Mouse (Mus musculus) megakaryocyte, embryonic 14.5 days (primary cell): ENCODE data around the gene Spsb4. TPM values are rescaled to one million over a fixed set of nuclear protein-coding genes. Genes with fewer than 3 reads are reported as not detected.

Experiments used
- H3K27me3 ChIP-seq: replicated peaks from 2 replicates; pipeline ENCODE3; 2012; ENCODE audit warnings: inconsistent platforms
- H3K36me3 ChIP-seq: replicated peaks from 2 replicates; pipeline ENCODE3; 2012; ENCODE audit warnings: low read length, inconsistent platforms, mixed read lengths
- H3K4me1 ChIP-seq: 2 replicates; pipeline ENCODE4 v1.6.1; 2012; ENCODE audit warnings: inconsistent platforms
- H3K4me3 ChIP-seq: replicated peaks from 2 replicates; pipeline ENCODE3; 2012; ENCODE audit warnings: moderate library complexity, mild to moderate bottlenecking, inconsistent platforms
- H3K9me3 ChIP-seq: 2 replicates; pipeline ENCODE4 v1.6.1; 2012; ENCODE audit warnings: inconsistent platforms
- FLI1 ChIP-seq: IDR thresholded peaks from 2 replicates; pipeline ENCODE4 v1.6.1; 2012; ENCODE audit warnings: low read length, inconsistent platforms, mixed read lengths
- GATA1 ChIP-seq: IDR thresholded peaks from 3 replicates; pipeline ENCODE4 v1.6.1; 2012; ENCODE audit warnings: mixed read lengths, low read length, inconsistent platforms, borderline replicate concordance
- polyA plus RNA-seq: library from polyadenylated mRNA; stranded (reverse); fragments of >175 nt; gene quantifications from 2 replicates; pipeline ENCODE4 v1.2.3, GENCODE M21; 2012; ENCODE audit warnings: low replicate concordance; ENCODE audit not compliant: insufficient read depth

Gene Spsb4
- polyA plus RNA-seq, 1 experiment: not detected

GRCm38 (mm10) chr9:96958009-96958615 is 60.5 kb downstream of the Spsb4 start:
- Histone ChIP-seq H3K36me3 (no peaks in the 10 kb centered on the region), H3K9me3 (no peaks in the 10 kb centered on the region), H3K4me1 (no peaks in the 10 kb centered on the region), H3K4me3 (no peak overlapping the region), H3K27me3 (peaks cover 12% of the 10 kb centered on the region)
- TF ChIP-seq FLI1 (no peak), GATA1 (no peak)

GRCm38 (mm10) chr9:96957298-96957865 is 61.3 kb downstream of the Spsb4 start:
- no peak overlapping the region for H3K4me3 ChIP-seq
- H3K4me1 ChIP-seq: no peaks in the 10 kb centered on the region
- TF ChIP-seq GATA1 (no peak), FLI1 (no peak)
- no peaks in the 10 kb centered on the region for H3K9me3 ChIP-seq
- H3K36me3 ChIP-seq: no peaks in the 10 kb centered on the region
- peaks cover 12% of the 10 kb centered on the region for H3K27me3 ChIP-seq

DNA sequence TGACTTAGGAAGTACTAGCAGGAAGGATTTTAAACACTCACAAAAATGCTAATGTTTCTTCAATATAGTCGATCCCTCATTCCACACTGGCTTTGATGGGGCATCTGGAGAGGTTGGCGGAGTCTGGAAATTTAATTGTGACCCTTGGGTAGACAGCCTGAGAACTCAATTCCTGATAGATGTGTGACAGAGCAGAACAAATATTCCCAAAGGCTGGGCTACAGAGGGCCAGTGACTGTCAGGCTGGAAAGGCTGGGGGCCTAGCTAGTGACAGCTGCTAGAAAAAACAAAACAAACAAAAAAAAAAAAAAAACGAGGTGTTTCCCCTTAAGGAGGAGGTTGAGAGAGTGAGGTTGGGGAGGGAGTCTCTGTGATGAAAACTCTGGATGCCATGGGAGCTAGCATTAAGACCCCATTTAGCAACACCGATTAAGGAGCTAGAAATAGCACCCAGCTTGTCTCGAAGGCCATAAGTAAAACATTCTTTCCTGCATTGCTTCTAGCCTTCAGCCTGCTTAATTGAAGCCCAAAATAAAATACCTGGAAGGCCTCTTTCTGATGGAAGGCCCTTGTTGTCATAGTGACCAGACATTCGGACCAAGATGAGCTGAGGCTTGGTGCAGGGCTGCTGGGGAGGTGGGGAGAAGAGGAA is 61.9 kb downstream of the Spsb4 start:
- H3K27me3 ChIP-seq: peaks cover 8% of the 10 kb centered on the region
- TF ChIP-seq FLI1: no peak
- no peaks in the 10 kb centered on the region for H3K9me3 ChIP-seq
- no peak overlapping the region for H3K4me3 ChIP-seq
- H3K4me1 ChIP-seq: no peaks in the 10 kb centered on the region
- no peaks in the 10 kb centered on the region for H3K36me3 ChIP-seq

GRCm38 (mm10) chr9:96954063-96954809 is 64.4 kb downstream of the Spsb4 start:
- Histone ChIP-seq H3K36me3 (no peaks in the 10 kb centered on the region), H3K4me1 (no peaks in the 10 kb centered on the region), H3K4me3 (no peak overlapping the region), H3K9me3 (no peaks in the 10 kb centered on the region), H3K27me3 (peaks cover 12% of the 10 kb centered on the region)
- TF ChIP-seq GATA1 (no peak), FLI1 (no peak)

- Histone ChIP-seq H3K4me3 (no peak overlapping the region), H3K4me1 (no peaks in the 10 kb centered on the region), H3K36me3 (no peaks in the 10 kb centered on the region), H3K9me3 (no peaks in the 10 kb centered on the region), H3K27me3 (peaks cover 19% of the 10 kb centered on the region)
- TF ChIP-seq GATA1 (no peak), FLI1 (no peak)
Measured at GRCm38 (mm10) chr9:96953443-96953842, 65.2 kb downstream of the Spsb4 start.

DNA sequence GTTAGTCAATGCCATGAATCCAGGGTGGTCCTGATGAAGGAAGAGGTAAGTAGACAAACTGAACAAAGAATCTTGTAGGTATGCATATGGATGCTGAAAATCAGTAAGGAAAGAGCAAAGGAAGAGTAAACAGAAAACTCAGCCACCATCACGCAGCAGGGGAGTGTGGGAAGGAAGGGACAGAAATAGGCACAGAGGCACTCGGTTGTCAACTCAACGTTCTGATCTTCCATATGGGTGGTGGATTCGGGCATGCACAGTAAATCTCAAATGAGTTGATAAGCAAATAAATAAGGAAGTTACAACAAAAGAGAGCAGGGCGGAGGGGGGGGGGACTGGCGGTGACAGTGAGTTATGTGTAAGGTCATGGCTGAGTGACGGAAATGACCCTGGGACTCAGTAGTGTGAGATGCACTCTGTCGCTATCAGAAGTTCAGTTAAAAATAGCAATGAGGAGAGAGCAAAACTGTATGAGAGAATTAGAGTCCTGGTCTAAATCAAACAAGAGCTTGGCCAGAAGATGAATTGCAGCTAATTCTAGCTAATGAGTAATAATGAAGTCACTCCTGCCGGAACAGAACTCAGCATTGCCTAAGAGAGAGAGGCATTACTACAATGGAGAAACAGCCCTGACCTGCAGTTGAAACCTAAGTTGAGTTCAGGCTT is 66.2 kb downstream of the Spsb4 start:
- H3K4me3 ChIP-seq: no peak overlapping the region
- H3K4me1 ChIP-seq: no peaks in the 10 kb centered on the region
- no peak for TF ChIP-seq FLI1
- TF ChIP-seq GATA1: no peak
- peaks cover 21% of the 10 kb centered on the region for H3K27me3 ChIP-seq
- H3K9me3 ChIP-seq: no peaks in the 10 kb centered on the region
- no peaks in the 10 kb centered on the region for H3K36me3 ChIP-seq

DNA sequence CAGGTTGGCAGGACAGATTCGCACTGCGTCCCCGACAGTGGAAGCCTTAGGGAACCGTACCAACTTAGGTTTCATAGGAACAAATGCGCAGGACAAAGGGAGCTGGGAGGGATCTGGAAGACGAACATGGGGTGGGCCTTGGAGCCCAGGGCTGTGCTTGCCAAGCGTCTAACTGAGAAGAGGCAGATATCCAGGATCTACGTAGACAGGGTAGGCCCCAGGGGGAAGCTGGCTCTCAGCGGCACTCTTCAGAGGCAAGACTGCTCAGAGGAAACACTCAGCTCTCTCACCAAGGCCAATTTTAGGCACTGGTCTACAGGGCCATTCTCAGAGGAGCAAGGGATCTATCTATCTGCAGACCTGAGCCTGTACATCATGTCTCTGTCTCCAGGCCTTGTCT is 69.1 kb downstream of the Spsb4 start:
- Histone ChIP-seq H3K36me3 (no peaks in the 10 kb centered on the region), H3K4me1 (peaks cover 1% of the 10 kb centered on the region; the same call in 1 of the 2 replicates), H3K4me3 (no peak overlapping the region), H3K9me3 (no peaks in the 10 kb centered on the region), H3K27me3 (peaks cover 23% of the 10 kb centered on the region)
- TF ChIP-seq FLI1 (no peak), GATA1 (no peak)

GRCm38 (mm10) chr9:96948546-96948945 is 70.1 kb downstream of the Spsb4 start:
- TF ChIP-seq FLI1 (no peak), GATA1 (no peak)
- no peaks in the 10 kb centered on the region for H3K9me3 ChIP-seq
- no peak overlapping the region for H3K4me3 ChIP-seq
- peaks cover 30% of the 10 kb centered on the region for H3K27me3 ChIP-seq
- H3K36me3 ChIP-seq: no peaks in the 10 kb centered on the region
- peaks cover 3% of the 10 kb centered on the region; the same call in 1 of the 2 replicates for H3K4me1 ChIP-seq

DNA sequence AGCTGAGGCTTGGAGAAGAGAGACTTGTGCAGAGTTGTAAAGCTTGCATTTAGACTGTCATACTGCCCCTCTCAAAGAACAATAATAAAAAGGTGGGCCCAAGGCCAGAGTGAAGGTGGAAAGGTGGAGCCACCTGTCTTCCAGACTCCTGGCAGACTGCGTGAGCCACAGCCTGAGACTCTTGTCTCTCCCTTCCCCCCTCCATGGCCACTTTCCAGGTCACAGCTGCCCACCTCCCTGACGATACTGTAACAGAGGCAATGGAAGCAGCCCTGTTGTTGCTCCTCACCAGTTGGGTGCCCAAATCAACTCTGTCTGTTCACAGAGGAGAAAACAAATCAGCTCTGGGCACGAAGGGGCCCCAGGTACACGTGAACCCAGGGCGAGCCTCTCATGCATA is 71.5 kb downstream of the Spsb4 start:
- peaks cover 34% of the 10 kb centered on the region for H3K27me3 ChIP-seq

More for the DNA sequence above, 71.5 kb downstream of the Spsb4 start:
- Histone ChIP-seq H3K36me3 (no peaks in the 10 kb centered on the region), H3K4me3 (no peak overlapping the region), H3K4me1 (peaks cover 3% of the 10 kb centered on the region; the same call in 1 of the 2 replicates), H3K9me3 (no peaks in the 10 kb centered on the region)
- no peak for TF ChIP-seq FLI1
- no peak for TF ChIP-seq GATA1
